Mouse (Mus musculus): ENCODE data around the gene Pard6a. TPM values are rescaled to one million over a fixed set of nuclear protein-coding genes. Genes with fewer than 3 reads are reported as not detected.

The Pard6a gene
- polyA plus RNA-seq (2012; ENCODE audit: low replicate concordance), result 5.1 and 6.2 TPM in 2 replicates

GRCm38 (mm10) chr8:105700966-105701824 is at the start of gene Pard6a, which contains the start of gene Acd:
TSS of gene Pard6a (plus strand) at chr8:105701148.
TSS of gene Acd (minus strand) at chr8:105701102.

DNA sequence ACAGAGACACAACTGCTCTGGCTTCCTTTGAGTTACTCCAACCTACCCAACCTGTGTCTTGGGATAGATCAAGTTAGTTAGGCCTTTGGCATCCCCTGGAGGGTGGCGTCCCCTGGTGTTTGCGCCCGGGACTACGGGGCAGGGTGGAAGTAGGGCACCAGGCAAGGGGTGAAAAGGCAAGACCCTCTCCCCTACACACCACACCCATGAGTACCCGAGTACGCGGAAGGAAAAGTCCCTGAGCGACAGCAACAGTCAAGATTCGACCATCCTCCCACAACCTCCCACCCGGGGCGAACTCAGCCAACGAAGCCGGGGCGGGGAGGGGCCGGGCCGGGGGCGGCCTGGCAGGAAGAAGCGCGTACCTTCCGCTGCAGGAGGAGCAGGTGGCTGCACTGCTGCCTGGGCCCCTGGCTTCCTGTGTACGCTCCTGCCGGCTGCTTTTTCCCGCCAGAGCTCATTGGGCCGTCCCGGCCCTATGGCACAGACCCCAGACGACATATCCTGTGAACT is 15.1 kb upstream of the Pard6a start, which contains the start of gene Carmil2:
Gene Carmil2, plus strand, starts transcription at position 479 of the 513 bp plus-strand sequence.

GRCm38 (mm10) chr8:105707498-105708403 is 6.8 kb downstream of the Pard6a start, which contains the start of the genes 4933405L10Rik and Enkd1:
TSS of gene 4933405L10Rik (plus strand) at chr8:105707655.
TSS of gene Enkd1 (minus strand) at chr8:105708210.

Other genes starting within 250 kb of the Pard6a start
- gene Tppp3, start 229.6 kb upstream of the Pard6a start, polyA plus RNA-seq (2012; ENCODE audit: low replicate concordance), result 11.8 and 41.7 TPM in 2 replicates
- gene Zdhhc1, start 204.2 kb upstream of the Pard6a start, polyA plus RNA-seq (2012; ENCODE audit: low replicate concordance), result 8.8 and 14.2 TPM in 2 replicates
- 0.06 TPM in 1 of 2 replicates, not detected in the other for gene Hsd11b2, start 182.4 kb upstream of the Pard6a start, polyA plus RNA-seq (2012; ENCODE audit: low replicate concordance)
- 16.6 and 36.8 TPM in 2 replicates for gene Atp6v0d1, start 135.1 kb upstream of the Pard6a start, polyA plus RNA-seq (2012; ENCODE audit: low replicate concordance)
- 13.2 and 17.0 TPM in 2 replicates for gene Ripor1, start 95.9 kb upstream of the Pard6a start, polyA plus RNA-seq (2012; ENCODE audit: low replicate concordance)
- gene Ctcf, start 64.6 kb upstream of the Pard6a start, polyA plus RNA-seq (2012; ENCODE audit: low replicate concordance), result 167 and 352 TPM in 2 replicates
- not detected in 2 replicates for gene Agrp, start 63.8 kb upstream of the Pard6a start, polyA plus RNA-seq (2012; ENCODE audit: low replicate concordance)
- gene Carmil2, start 14.9 kb upstream of the Pard6a start, polyA plus RNA-seq (2012; ENCODE audit: low replicate concordance), result 183 and 580 TPM in 2 replicates
- gene Acd, start within 50 bp of the Pard6a start, polyA plus RNA-seq (2012; ENCODE audit: low replicate concordance), result 23.1 and 61.2 TPM in 2 replicates
- gene 4933405L10Rik, start 6.5 kb downstream of the Pard6a start, polyA plus RNA-seq (2012; ENCODE audit: low replicate concordance), result not detected in 2 replicates
- gene Enkd1, start 7.1 kb downstream of the Pard6a start, polyA plus RNA-seq (2012; ENCODE audit: low replicate concordance), result 8.9 and 12.2 TPM in 2 replicates
- gene Gfod2, start 57.5 kb downstream of the Pard6a start, polyA plus RNA-seq (2012; ENCODE audit: low replicate concordance), result 3.2 and 6.1 TPM in 2 replicates
- 19.8 and 48.7 TPM in 2 replicates for gene Ranbp10, start 126.2 kb downstream of the Pard6a start, polyA plus RNA-seq (2012; ENCODE audit: low replicate concordance)
- 0.07 TPM in 1 of 2 replicates, not detected in the other for gene Tsnaxip1, start 126.6 kb downstream of the Pard6a start, polyA plus RNA-seq (2012; ENCODE audit: low replicate concordance)
- 9.2 and 12.3 TPM in 2 replicates for gene Cenpt, start 152.1 kb downstream of the Pard6a start, polyA plus RNA-seq (2012; ENCODE audit: low replicate concordance)
- 19.0 and 24.1 TPM in 2 replicates for gene Thap11, start 154.0 kb downstream of the Pard6a start, polyA plus RNA-seq (2012; ENCODE audit: low replicate concordance)
- gene Nutf2, start 159.4 kb downstream of the Pard6a start, polyA plus RNA-seq (2012; ENCODE audit: low replicate concordance), result 38.8 and 39.6 TPM in 2 replicates
- 23.1 and 27.6 TPM in 2 replicates for gene Edc4, start 179.7 kb downstream of the Pard6a start, polyA plus RNA-seq (2012; ENCODE audit: low replicate concordance)
- 3.1 and 6.7 TPM in 2 replicates for gene Nrn1l, start 192.4 kb downstream of the Pard6a start, polyA plus RNA-seq (2012; ENCODE audit: low replicate concordance)
- gene Pskh1, start 199.3 kb downstream of the Pard6a start, polyA plus RNA-seq (2012; ENCODE audit: low replicate concordance), result 9.4 and 20.9 TPM in 2 replicates
- 0.53 and 1.1 TPM in 2 replicates for gene Ctrl, start 232.7 kb downstream of the Pard6a start, polyA plus RNA-seq (2012; ENCODE audit: low replicate concordance)
- 387 and 416 TPM in 2 replicates for gene Psmb10, start 237.3 kb downstream of the Pard6a start, polyA plus RNA-seq (2012; ENCODE audit: low replicate concordance)
- gene Lcat, start 242.2 kb downstream of the Pard6a start, polyA plus RNA-seq (2012; ENCODE audit: low replicate concordance), result 0.10 and 0.83 TPM in 2 replicates

Data from hematopoietic multipotent progenitor cell, adult 10-12 weeks (in vitro differentiated cells).